Mouse (Mus musculus) G1E (cell line): ENCODE measurements around the gene Relch.

Experiments used
- CTCF ChIP-seq: IDR thresholded peaks from 2 replicates; pipeline ENCODE4 v1.5.1; 2012; ENCODE audit warnings: low read depth, low read length, inconsistent platforms, mixed read lengths
- GATA1 ChIP-seq: IDR thresholded peaks from 2 replicates; pipeline ENCODE4 v1.6.1; 2012; ENCODE audit warnings: borderline replicate concordance, low read length, inconsistent platforms, mixed read lengths
- GATA2 ChIP-seq: IDR thresholded peaks from 2 replicates; pipeline ENCODE4 v1.6.1; 2012; ENCODE audit warnings: low read depth, low read length, inconsistent platforms, borderline replicate concordance
- POLR2AphosphoS5 ChIP-seq: IDR thresholded peaks from 2 replicates; pipeline ENCODE4 v1.6.1; 2012; ENCODE audit warnings: low read depth, low read length, inconsistent platforms; ENCODE audit not compliant: insufficient replicate concordance

- no peak for TF ChIP-seq CTCF
- TF ChIP-seq GATA1 = no peak
- TF ChIP-seq POLR2AphosphoS5 = no peak
- TF ChIP-seq GATA2 = no peak
These were observed at the start of gene Relch, which contains the start of gene Pign for GRCm38 (mm10) chr1:105663171-105663961.
